ENCODE assay signal across 21 mouse cellular contexts in the genomic region with DNA sequence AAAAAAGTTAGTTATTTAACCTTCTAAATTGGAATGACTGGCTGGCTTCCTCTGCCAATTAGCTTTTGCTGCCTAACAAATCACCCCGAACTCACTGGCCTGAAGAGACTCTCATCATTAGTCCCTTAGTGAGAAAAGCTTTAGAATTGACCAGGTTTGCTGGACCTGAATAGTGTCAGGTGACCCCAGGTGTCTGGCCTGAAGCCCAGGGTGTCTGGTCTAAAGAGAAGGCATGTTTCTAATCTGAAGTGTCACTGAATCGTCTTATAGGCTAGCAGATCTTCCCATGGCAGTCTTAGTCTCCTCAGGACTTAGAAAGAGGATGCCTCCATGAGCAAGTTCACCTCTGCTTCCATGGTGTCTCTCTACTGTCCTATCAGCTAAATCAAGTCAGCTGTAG.
DNase-seq lines count a peak whose midpoint lies in the region; ATAC-seq and TF ChIP-seq lines count a peak whose summit lies in the region.
"Had no signal": no experiment of that assay in that cellular context is flagged by ENCODE, and none has a peak within 500 bp of the region (broad histone marks: within the 10 kb centered on the region; RNA-seq: fewer than 3 reads in every experiment).

No protein-coding gene starts in this region.

- no peak overlapping the region for H3K4me3 ChIP-seq in cerebellum, adult 2 months (replicated peaks; ENCODE audit: insufficient read depth, low read depth, low read length)
- no peak overlapping the region for H3K4me3 ChIP-seq in heart, embryonic 12.5 days

- ATAC-seq in heart, embryonic 12.5 days (ENCODE audit: insufficient number of reproducible peaks, low FRiP score): no peak
- ATAC-seq: activated CD4-positive, CD25-positive, alpha-beta regulatory T cell, adult 4 months; CD4-positive, CD25-positive, alpha-beta regulatory T cell, adult 4 months; Patski had no signal

- no peak for TF ChIP-seq POLR2A in cerebellum, adult 2 months (IDR thresholded peaks at IDR 0.05; ENCODE audit: borderline replicate concordance, insufficient read depth, low read length)

- DNase-seq in cerebellum, postnatal 10 days: peak; percentile 62 to 72
- DNase-seq in cerebellum, adult 2 months: no peak
- DNase-seq in cerebellum, postnatal 14 days: peak; percentile 42 to 60
- DNase-seq in cerebellum, adult 11 months: no peak
- DNase-seq in heart, adult 11 months: peak; percentile 28
- DNase-seq: adrenal gland, adult 2 months; adrenal gland, adult 8-10 months; adrenal gland, postnatal 10 days; adrenal gland, postnatal 14 days; adrenal gland, postnatal 25 days; adrenal gland, postnatal 36 days; B cell, adult 2 months; cerebellum, adult 11-12 months; cerebellum, adult 18-20 months; cerebellum, adult 8-10 months had no signal

- WGBS in cerebellum, adult 2 months: 20% methylated on average over 2 of the region's 2 CpGs
- WGBS in heart, embryonic 12.5 days: 59% methylated on average over 2 of the region's 2 CpGs

- H3K27ac ChIP-seq in cerebellum, adult 2 months (ENCODE audit: insufficient read depth, low read length): no peak overlapping the region
- H3K27ac ChIP-seq in heart, embryonic 12.5 days (ENCODE audit: poor library complexity, severe bottlenecking): no peak overlapping the region

- no peak overlapping the region for H3K4me2 ChIP-seq in heart, embryonic 12.5 days

- no peaks in the 10 kb centered on the region for H3K36me3 ChIP-seq in heart, embryonic 12.5 days
- H3K36me3 ChIP-seq: G1E had no signal

- TF ChIP-seq CTCF in cerebellum, adult 2 months (IDR thresholded peaks at IDR 0.05; ENCODE audit: borderline replicate concordance, insufficient read depth, low read depth, low read length): no peak

- H3K27me3 ChIP-seq in cerebellum, adult 2 months (ENCODE audit: control insufficient read depth, insufficient read depth, low read length): no peaks in the 10 kb centered on the region
- H3K27me3 ChIP-seq in heart, embryonic 12.5 days (replicated peaks): no peaks in the 10 kb centered on the region
- H3K27me3 ChIP-seq: CH12.LX had no signal

- no peaks in the 10 kb centered on the region for H3K4me1 ChIP-seq in cerebellum, adult 2 months (ENCODE audit: control insufficient read depth, insufficient read depth, low read length)
- no peaks in the 10 kb centered on the region for H3K4me1 ChIP-seq in heart, embryonic 12.5 days (replicated peaks)

- no peak overlapping the region for H3K9ac ChIP-seq in heart, embryonic 12.5 days

- no peaks in the 10 kb centered on the region for H3K9me3 ChIP-seq in heart, embryonic 12.5 days (replicated peaks)
- H3K9me3 ChIP-seq: G1E had no signal

Comparison
In these comparisons a context has a peak if more than half of its experiments do, and no peak if none do; other contexts are left out.
1. DNase-seq: peak in cerebellum, postnatal 10 days (2 of 2), cerebellum, postnatal 14 days (2 of 2) and heart, adult 11 months (single experiment); none in cerebellum, adult 2 months (0 of 2) and cerebellum, adult 11 months (single experiment).